Mouse (Mus musculus) MEL (cell line): ENCODE measurements around the gene Evc2.

Source experiments
- CHD2 ChIP-seq: IDR thresholded peaks from 2 replicates; pipeline ENCODE4 v1.6.1; 2011; ENCODE audit warnings: low read length, improper control_type of control experiment
- CTCF ChIP-seq, 3 experiments: IDR thresholded peaks in 2 of 3; conservative IDR thresholded peaks in 1 of 3; 2 replicates each; pipeline ENCODE4 v1.5.1; 2011 to 2012; ENCODE audit warnings: low read length in 3 of 3, low read depth in 2 of 3, mild to moderate bottlenecking in 2 of 3, improper control_type of control experiment in 1 of 3, inconsistent platforms in 1 of 3, mixed read lengths in 1 of 3, moderate library complexity in 1 of 3; ENCODE audit not compliant: control insufficient read depth in 1 of 3, insufficient read depth in 1 of 3, poor library complexity in 1 of 3, severe bottlenecking in 1 of 3
- E2F4 ChIP-seq: IDR thresholded peaks from 2 replicates; pipeline ENCODE4 v1.6.1; 2011; ENCODE audit warnings: low read depth, low read length, improper control_type of control experiment, borderline replicate concordance
- EP300 ChIP-seq, 2 experiments: IDR thresholded peaks; 2 replicates each; pipeline ENCODE4 v1.6.1; 2011; ENCODE audit warnings: improper control_type of control experiment in 2 of 2, low read length in 2 of 2, low read depth in 1 of 2, mild to moderate bottlenecking in 1 of 2
- GATA1 ChIP-seq: IDR thresholded peaks from 2 replicates; pipeline ENCODE4 v1.6.1; 2011; ENCODE audit warnings: low read depth, low read length, improper control_type of control experiment
- HCFC1 ChIP-seq: IDR thresholded peaks from 2 replicates; pipeline ENCODE4 v1.6.1; 2012; ENCODE audit warnings: low read depth, mild to moderate bottlenecking, inconsistent platforms, low read length, improper control_type of control experiment, moderate library complexity
- MXI1 ChIP-seq: IDR thresholded peaks from 2 replicates; pipeline ENCODE4 v1.6.1; 2011; ENCODE audit warnings: mild to moderate bottlenecking, low read depth, low read length, improper control_type of control experiment
- MYC ChIP-seq: IDR thresholded peaks from 2 replicates; pipeline ENCODE4 v1.6.1; 2011; ENCODE audit warnings: low read depth, mild to moderate bottlenecking, low read length, improper control_type of control experiment, moderate library complexity
- NELFE ChIP-seq: IDR thresholded peaks from 2 replicates; pipeline ENCODE4 v1.6.1; 2011; ENCODE audit warnings: low read depth, low read length, improper control_type of control experiment
- NRF1 ChIP-seq: IDR thresholded peaks from 2 replicates; pipeline ENCODE4 v1.6.1; 2014; ENCODE audit warnings: low read depth, mild to moderate bottlenecking, inconsistent platforms, low read length, improper control_type of control experiment, moderate library complexity; ENCODE audit not compliant: poor library complexity, insufficient read depth, severe bottlenecking
- POLR2A ChIP-seq, 2 experiments: IDR thresholded peaks; 2 replicates each; pipeline ENCODE4 v1.6.1; 2011 to 2012; ENCODE audit warnings: low read length in 2 of 2, mild to moderate bottlenecking in 2 of 2, control low read depth in 1 of 2, improper control_type of control experiment in 1 of 2, low read depth in 1 of 2, moderate library complexity in 1 of 2; ENCODE audit not compliant: control insufficient read depth in 1 of 2, insufficient read depth in 1 of 2, poor library complexity in 1 of 2
- POLR2AphosphoS2 ChIP-seq: IDR thresholded peaks from 2 replicates; pipeline ENCODE4 v1.6.1; 2011; ENCODE audit warnings: low read length, improper control_type of control experiment
- USF1 ChIP-seq: IDR thresholded peaks from 2 replicates; pipeline ENCODE4 v1.6.1; 2014; ENCODE audit warnings: low read depth, mild to moderate bottlenecking, inconsistent platforms, low read length, improper control_type of control experiment, moderate library complexity
- ZKSCAN1 ChIP-seq: IDR thresholded peaks from 2 replicates; pipeline ENCODE4 v1.6.1; 2012; ENCODE audit warnings: low read depth, mild to moderate bottlenecking, inconsistent platforms, low read length, improper control_type of control experiment, moderate library complexity

- TF ChIP-seq ZKSCAN1 (no peak), CHD2 (no peak), NRF1 (no peak), CTCF (IDR thresholded peaks at IDR 0.05 in 2 of 3, conservative IDR thresholded peaks at IDR 0.05 in 1 of 3; ENCODE audit: control insufficient read depth in 1 of 3, insufficient read depth in 1 of 3, low read depth in 2 of 3, low read length in 3 of 3, poor library complexity in 1 of 3, severe bottlenecking in 1 of 3) (no peak), GATA1 (no peak), NELFE (no peak), POLR2A (IDR thresholded peaks at IDR 0.05; ENCODE audit: control insufficient read depth in 1 of 2, insufficient read depth in 1 of 2, low read depth in 1 of 2, low read length in 2 of 2, poor library complexity in 1 of 2) (no peak), POLR2AphosphoS2 (no peak), EP300 (IDR thresholded peaks at IDR 0.05; ENCODE audit: low read depth in 1 of 2, low read length in 2 of 2) (no peak), HCFC1 (no peak), MXI1 (no peak), USF1 (no peak), MYC (no peak), E2F4 (no peak)
These were observed 129.3 kb downstream of the Evc2 start for GRCm38 (mm10) chr5:37467646-37468045.
